Mouse (Mus musculus) hindbrain, postnatal 0 days (tissue): Measurements from ENCODE around the gene Atp10a. TPM values are rescaled to one million over a fixed set of nuclear protein-coding genes. Genes with fewer than 3 reads are reported as not detected.
A peak's percentile ranks its signal among the peaks of the same experiment; 100 is the strongest.

Experiments used
- ATAC-seq: fragments of 200-750 bp; cut with Nextera tagmentation; 2 replicates; pipeline ENCODE4 v1.8.0; 2017; ENCODE audit warnings: mild to moderate bottlenecking, moderate TSS enrichment, moderate library complexity
- DNase-seq: peaks from one replicate; pipeline ENCODE4 v3.0.0-alpha.2; 2015; ENCODE audit warnings: low spot score
- H3K27ac ChIP-seq: fragments of 300-500 bp; sonication (generic); 2 replicates; pipeline ENCODE4 v1.5.1; 2014; ENCODE audit warnings: mild to moderate bottlenecking
- H3K27me3 ChIP-seq: fragments of 300-500 bp; sonication (generic); 2 replicates; pipeline ENCODE4 v1.6.1; 2014; ENCODE audit warnings: low read length, mixed read lengths; ENCODE audit not compliant: insufficient read depth
- H3K36me3 ChIP-seq: fragments of 300-500 bp; sonication (generic); 2 replicates; pipeline ENCODE4 v1.6.1; 2014; ENCODE audit warnings: low read length, mixed read lengths; ENCODE audit not compliant: insufficient read depth
- H3K4me1 ChIP-seq: fragments of 300-500 bp; sonication (generic); 2 replicates; pipeline ENCODE4 v1.6.1; 2014; ENCODE audit warnings: antibody characterized with exemption, low read length, mixed read lengths; ENCODE audit not compliant: insufficient read depth
- H3K4me2 ChIP-seq: fragments of 300-500 bp; sonication (generic); 2 replicates; pipeline ENCODE4 v1.6.1; 2014; ENCODE audit warnings: low read depth, mild to moderate bottlenecking, low read length, moderate library complexity, mixed read lengths
- H3K4me3 ChIP-seq: fragments of 300-500 bp; sonication (generic); 2 replicates; pipeline ENCODE4 v1.5.1; 2014; ENCODE audit warnings: low read length
- H3K9ac ChIP-seq: fragments of 300-500 bp; sonication (generic); replicated peaks from 2 replicates; pipeline ENCODE4 v1.6.1; 2014; ENCODE audit warnings: mild to moderate bottlenecking, low read length, moderate library complexity, mixed read lengths
- H3K9me3 ChIP-seq: fragments of 300-500 bp; sonication (generic); 2 replicates; pipeline ENCODE4 v1.6.1; 2016; ENCODE audit warnings: low read length, mixed read lengths
- CTCF ChIP-seq: IDR thresholded peaks from 2 replicates; pipeline ENCODE4 v1.5.1; 2016; ENCODE audit warnings: antibody characterized with exemption, control low read depth, low read depth
- WGBS: fragments of 180-500 bp; shearing (Covaris S2); extraction: QIAGEN DNeasy Blood & Tissue Kit; methylation state at CpG from one replicate; pipeline ENCODE4 v1.1.7; 2014; 5-methylcytosine and 5-hydroxymethylcytosine counted together
- polyA plus RNA-seq: library from polyadenylated mRNA; unstranded; fragments of >200 nt; fragmentation: Nextera tagmentation; extraction: Ambion mirVana; gene quantifications from 2 replicates; pipeline ENCODE4 v1.2.1, GENCODE M21; 2015
- total RNA-seq: library from RNA; depleted of rRNA; stranded (reverse); fragments of >200 nt; gene quantifications from 2 replicates; pipeline ENCODE4 v1.2.3, GENCODE M21; 2014

Gene Atp10a
- total and polyA plus RNA-seq, 2 experiments from 2014 or later = 0.75 to 5.9 TPM

DNA sequence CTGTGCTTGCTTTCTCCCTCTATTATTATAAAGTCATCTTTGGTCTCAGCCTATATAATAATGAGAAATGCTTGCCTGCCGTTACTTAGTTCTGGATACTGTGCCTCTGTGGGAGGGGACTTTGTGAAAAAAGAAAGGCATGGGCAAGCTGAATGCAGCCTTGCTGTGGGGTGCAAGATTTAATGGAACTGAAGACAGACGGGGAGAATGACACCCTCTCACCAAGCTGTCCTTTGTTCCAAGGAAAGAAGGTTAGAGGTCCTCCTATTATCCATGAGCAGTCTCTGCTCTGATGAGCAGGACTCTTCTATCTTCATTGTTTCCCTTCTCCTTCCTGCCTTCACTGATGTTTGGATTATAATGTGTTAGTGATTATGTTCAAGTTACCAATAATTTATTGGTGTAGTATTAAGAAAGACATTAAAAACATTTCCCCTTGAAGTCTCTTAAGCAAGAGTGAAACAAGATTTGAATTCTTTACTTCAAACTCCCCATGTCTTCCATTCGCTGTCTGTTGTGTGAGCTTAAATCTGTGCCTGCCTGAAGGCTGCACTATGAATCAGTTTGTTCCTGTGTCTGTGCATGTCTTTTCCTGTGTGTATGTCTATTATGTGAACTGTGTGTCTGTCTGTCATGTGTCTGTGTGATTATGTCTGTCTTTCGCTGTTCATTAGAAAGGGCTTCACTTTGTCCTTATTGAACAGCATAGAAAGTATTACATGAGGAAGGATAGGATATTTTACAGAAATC is 211.1 kb downstream of the Atp10a start:
- no peaks in the 10 kb centered on the region for H3K36me3 ChIP-seq
- H3K9me3 ChIP-seq = no peaks in the 10 kb centered on the region
- ATAC-seq (no peak), DNase-seq (no peak)
- no peaks in the 10 kb centered on the region for H3K4me1 ChIP-seq
- WGBS = 23% methylated on average over 4 of the region's 4 CpGs
- no peak overlapping the region for H3K9ac ChIP-seq
- no peak overlapping the region for H3K4me3 ChIP-seq
- no peak overlapping the region for H3K27ac ChIP-seq
- TF ChIP-seq CTCF = no peak
- no peaks in the 10 kb centered on the region for H3K27me3 ChIP-seq
- no peak overlapping the region for H3K4me2 ChIP-seq

GRCm38 (mm10) chr7:58870661-58871060 is 214.7 kb downstream of the Atp10a start:
- no peak overlapping the region for H3K9ac ChIP-seq
- no peak overlapping the region for H3K27ac ChIP-seq
- H3K4me2 ChIP-seq = no peak overlapping the region
- WGBS = 33% methylated on average over 1 of the region's 1 CpGs
- TF ChIP-seq CTCF = peak; percentile 47
- H3K36me3 ChIP-seq = no peaks in the 10 kb centered on the region
- no peaks in the 10 kb centered on the region for H3K9me3 ChIP-seq
- no peak for ATAC-seq
- peak; percentile 20 for DNase-seq
- no peaks in the 10 kb centered on the region for H3K4me1 ChIP-seq
- H3K4me3 ChIP-seq = no peak overlapping the region
- H3K27me3 ChIP-seq = no peaks in the 10 kb centered on the region

- ATAC-seq (no peak), DNase-seq (no peak)
- Histone ChIP-seq H3K9me3 (no peaks in the 10 kb centered on the region), H3K4me3 (no peak overlapping the region), H3K4me2 (no peak overlapping the region), H3K27ac (no peak overlapping the region), H3K27me3 (no peaks in the 10 kb centered on the region), H3K9ac (no peak overlapping the region), H3K4me1 (no peaks in the 10 kb centered on the region), H3K36me3 (no peaks in the 10 kb centered on the region)
- 97% methylated on average over 1 of the region's 1 CpGs for WGBS
- no peak for TF ChIP-seq CTCF
These were observed 217.7 kb downstream of the Atp10a start for GRCm38 (mm10) chr7:58873676-58874075.
